Mouse (Mus musculus) embryo, embryonic 10.5 days (tissue): ENCODE measurements around the gene Ubap1.

Experiments used
- DNase-seq: peaks from one replicate; pipeline ENCODE4 v3.0.0-alpha.2; 2015; ENCODE audit warnings: low spot score

Gene Ubap1

GRCm38 (mm10) chr4:41357154-41357553, 8.4 kb downstream of the Ubap1 start:
- DNase-seq = no peak

- DNase-seq = no peak
Measured at GRCm38 (mm10) chr4:41358669-41359068, 9.9 kb downstream of the Ubap1 start.

DNA sequence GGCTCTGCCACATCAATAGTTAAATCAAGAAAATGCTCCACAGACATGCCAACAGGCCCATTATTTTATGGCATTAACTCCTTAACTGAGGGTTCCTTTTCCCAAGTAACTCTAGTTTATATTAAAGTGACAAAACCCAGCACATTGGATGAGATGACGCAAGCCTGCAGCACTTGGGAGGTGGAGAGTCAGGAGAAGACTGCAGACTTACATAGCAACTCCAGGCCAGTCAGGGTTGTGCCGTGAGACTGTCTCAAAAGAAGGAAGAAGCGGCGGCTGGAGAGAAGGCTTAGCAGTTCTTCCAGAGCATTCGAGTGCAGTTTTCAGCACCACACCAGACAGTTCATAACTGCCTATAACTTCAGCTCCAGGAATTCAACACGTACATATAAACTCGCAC, 10.6 kb downstream of the Ubap1 start:
- DNase-seq = no peak

GRCm38 (mm10) chr4:41361059-41361458, 12.3 kb downstream of the Ubap1 start:
- DNase-seq = no peak

DNA sequence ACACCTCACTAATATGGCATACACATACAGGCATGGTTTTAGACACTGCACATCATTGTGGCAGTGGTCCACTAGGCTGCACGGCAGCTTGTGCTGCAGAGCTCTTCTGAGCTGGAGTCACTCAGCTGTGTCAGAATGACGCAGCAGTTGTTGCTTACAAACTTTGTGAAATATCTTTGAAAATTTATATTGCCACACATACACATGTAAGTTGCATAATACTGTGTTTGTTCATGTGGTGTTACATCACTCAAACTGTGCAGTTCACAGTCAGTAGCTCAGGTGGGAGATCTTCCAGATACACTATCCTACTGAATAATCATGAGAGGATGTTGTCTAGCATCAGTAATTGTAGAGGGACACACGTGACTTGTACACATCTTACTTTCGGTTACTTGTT, 19.4 kb downstream of the Ubap1 start:
- DNase-seq = no peak

DNA sequence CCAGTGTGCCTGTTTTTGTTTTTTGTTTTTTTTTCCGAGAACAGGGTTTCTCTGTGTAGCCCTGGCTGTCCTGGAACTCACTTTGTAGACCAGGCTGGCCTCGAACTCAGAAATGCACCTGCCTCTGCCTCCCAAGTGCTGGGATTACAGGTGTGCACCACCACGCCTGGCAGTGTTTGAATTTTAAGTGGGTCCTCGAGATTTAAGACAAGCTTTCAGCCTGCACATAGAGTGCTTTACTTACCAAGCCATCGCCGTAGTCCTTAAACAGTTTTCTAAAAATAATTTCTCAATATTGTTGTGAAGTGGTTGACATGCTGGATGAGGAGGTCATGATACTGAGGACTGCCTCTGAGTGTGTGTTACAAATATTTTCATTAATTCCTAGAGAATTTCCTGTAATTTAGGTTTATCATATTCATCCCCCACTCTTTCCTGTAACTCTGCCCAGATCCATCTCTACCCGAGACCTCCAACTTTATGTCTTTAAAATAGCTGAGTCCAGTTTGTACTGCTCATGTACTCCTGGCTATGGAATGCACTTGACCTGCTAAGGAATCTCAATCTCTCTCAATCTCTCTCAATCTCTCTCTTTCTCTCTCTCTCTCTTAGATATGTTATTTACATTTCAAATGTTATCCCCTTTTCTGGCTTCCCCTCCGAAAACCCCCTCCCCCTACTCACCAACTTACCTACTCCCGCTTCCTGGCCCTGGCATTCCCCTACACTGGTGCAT, 21.1 kb downstream of the Ubap1 start:
- DNase-seq = no peak

DNA sequence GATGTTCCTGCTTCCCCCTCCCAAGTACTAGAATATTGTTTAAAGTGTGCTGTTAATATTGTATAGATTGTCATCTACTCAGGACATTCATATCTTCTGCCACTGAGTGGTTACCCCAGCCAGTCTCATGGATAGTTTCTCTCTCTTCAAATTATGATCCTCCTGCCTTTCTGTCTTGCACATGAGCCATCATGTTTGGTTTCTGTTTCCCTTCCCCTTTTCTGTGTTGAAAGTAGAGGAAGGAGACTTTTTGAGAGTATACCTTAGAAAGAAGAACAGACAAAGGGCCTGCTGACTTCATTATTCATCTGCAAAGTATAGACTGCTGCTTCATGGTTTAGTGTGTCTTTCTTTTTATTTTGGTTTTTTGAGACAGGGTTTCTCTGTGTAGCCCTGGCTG, 28.8 kb downstream of the Ubap1 start:
- DNase-seq = no peak

- DNase-seq = no peak
Measured at GRCm38 (mm10) chr4:41381213-41381950, 32.6 kb downstream of the Ubap1 start.

DNA sequence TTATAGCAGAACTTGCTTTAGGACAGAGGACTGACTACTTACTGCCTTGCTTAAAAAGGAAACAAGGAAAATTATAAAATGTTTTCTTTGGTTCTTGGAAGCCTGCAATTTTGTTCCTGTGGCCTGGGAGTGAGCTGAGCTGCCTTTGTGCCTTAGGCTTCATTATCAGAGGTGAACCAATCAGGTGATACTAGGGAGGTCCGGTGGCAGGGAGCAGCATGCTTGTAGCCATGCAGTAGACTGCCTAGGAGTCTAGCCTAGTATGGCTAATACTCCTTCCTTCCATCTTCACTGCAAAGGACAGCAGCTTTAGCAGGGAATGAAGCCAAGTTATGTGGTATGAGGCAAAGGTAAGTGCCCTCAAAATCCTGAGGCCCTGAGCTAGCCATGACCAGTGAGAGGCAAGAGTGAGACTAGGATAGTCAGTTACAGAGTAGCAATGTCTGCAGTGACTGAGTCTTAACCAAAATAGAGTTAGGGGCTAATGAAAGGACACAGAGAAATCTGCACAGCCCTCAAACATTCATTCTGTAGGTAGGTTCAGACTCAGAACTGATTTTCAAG, 37.7 kb downstream of the Ubap1 start:
- no peak for DNase-seq

DNA sequence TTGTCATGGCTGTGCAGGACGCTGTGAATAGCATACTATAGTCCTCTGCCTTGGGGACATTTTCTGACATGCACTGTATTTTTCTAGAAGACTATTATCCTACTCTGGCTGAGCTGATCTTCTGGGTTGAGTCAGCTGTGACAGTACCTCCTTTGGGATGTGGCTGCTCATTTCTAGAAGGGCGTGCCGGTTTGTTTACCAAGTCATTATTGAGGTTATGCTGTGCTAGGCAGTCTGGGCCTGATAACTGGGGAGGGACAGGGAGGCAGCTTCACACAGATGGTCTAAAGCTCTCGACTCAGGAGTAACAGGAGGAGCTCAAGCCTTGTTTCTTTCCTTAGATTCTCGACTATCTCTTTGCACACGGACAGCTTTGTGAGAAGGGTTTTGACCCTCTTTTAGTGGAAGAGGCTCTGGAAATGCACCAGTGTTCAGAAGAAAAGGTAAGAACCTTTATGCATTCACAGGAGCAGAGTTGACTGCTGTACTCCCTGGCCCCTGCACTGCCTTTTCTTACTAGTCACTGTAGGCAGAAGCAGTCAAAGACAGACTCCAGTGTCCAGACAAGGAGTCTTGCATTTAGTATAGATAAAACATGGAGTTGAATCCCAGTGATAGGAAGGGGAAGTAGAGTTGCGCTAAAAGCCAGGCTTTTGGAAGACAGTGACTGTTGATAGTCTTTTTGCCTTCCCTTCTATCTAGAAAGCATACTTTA, 39.1 kb downstream of the Ubap1 start:
- no peak for DNase-seq

DNA sequence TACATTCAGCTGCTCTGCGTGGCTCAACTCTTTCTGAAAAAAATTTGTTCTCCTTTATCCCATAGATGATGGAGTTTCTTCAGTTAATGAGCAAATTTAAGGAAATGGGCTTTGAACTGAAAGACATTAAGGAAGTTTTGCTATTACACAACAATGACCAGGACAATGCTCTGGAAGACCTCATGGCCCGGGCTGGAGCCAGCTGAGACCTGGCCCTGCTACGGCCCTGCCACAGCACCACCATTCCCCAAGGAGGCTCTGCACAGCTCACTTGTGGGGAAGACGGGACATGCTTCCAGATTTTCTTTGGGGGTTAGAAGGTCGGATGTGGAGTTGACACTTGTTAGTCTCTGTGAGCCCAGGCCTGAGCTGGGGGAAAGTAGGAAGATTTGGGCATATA, 39.8 kb downstream of the Ubap1 start:
- DNase-seq = no peak

DNA sequence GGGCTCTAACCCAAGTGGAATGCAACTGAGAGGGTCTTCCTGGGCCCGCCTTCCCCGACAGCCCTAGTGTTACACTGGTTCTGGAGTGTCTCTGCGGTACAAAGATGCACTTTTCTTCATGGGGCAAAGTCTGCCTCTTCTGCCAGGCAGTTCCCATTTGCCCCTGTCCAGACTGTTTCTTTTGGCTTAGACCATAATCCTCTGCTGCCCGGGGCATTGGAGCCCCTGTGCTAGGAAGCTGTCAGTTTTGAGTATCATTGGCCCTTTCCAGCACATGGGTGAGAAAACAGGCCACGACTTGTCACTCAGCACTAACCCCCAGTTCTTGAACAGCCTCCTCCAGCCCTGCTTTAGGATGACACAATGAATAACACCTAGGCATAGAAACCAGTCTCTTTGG, 40.4 kb downstream of the Ubap1 start:
- DNase-seq = no peak

DNA sequence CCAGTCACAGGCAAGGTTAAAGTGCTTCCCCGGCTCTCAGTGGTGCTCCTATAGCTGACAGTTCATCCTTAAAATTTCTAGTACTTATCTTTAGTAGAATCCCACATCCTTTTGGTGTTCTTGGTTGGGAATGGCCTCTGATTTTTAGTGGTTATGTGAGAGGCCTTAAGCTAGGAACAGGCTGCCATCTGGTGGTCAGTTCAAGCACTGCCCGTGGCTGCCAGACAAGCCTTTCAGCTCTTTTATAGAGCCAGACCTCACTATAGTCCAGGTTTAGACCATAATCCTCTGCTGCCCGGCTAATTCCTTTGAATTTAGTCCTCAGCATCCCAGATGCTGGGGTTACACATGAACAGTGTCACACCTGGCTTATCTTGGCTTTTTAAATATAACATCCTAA, 41.3 kb downstream of the Ubap1 start:
- peak; percentile 87 for DNase-seq

DNA sequence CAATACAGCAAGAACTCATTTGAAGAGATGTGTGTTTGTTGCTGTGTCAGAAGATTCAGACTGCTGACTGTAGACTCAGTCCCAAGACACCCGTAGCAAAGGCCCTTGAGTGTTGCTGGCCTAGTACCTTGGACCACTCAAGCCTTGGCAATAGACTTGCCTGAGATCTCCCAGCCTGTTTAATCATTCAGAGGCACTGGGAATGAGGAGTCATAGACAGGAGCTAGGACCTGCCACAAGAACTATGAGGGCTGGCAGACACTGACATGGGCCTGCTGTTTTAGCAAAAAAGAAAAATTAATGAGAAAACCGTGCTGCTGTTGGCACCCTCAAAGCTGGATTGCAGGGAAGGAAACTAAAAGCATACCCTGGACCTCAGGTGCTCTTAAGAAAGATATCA, 42.2 kb downstream of the Ubap1 start:
- no peak for DNase-seq

DNA sequence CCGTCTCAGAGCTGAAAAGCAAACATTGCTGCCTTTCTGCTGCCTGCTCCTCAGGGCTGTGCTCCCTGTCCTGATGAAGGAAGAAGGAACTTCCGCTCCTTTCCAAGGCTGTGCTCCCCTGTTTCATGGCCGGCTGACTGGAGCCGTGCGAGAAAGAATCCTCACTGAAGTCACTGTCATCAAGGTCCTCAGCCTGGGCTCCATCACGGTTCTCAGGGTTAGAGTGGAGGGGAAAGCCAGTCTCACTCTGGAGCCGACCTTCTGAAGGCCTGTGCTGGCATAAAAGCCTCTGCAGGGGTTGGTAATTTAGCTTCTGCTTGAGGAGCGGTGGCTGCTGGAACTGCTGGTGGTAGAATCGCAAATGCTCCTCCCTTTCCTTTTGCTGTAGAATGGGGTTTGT, 45.9 kb downstream of the Ubap1 start:
- DNase-seq = no peak

DNA sequence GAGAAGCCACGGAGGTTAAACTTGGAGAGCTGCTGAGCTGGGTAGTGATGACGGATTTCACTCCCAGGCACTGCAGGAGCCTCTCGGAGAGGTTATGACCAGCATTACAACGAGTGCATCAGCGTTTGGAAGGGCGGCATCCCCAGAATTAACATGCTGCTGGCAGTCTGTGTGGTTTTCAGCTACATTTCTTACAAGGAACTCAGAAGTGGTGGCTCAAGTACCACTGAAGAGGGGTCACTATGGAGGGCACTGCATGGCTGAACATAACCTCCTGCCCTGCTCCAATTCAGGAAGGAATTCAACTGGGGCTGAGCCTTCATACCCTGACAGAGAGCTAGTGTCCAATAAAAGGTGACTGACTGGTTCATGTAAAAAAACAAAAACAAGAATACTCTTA, 49.6 kb downstream of the Ubap1 start:
- no peak for DNase-seq

DNA sequence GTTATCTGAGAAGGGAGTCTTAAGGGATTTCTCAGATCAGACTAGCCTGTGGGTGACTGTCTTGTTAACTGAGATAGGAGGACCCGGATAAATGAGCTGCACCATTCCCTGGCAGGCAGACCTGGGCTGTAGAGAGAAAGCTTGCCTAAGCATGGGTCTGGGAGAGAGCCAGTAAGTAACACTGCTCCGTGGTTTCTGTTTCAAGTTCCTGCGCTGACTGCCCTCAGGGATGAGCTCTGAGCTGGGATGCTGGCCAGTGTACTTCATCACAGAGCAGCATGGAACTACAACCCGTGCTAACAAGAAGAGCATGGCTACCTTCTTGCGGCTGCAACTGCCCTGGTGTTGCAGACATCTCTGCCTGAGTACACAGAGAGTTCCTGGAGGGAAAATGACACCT, 51.1 kb downstream of the Ubap1 start:
- DNase-seq = no peak

GRCm38 (mm10) chr4:41401167-41401566, 52.4 kb downstream of the Ubap1 start:
- DNase-seq = no peak

DNA sequence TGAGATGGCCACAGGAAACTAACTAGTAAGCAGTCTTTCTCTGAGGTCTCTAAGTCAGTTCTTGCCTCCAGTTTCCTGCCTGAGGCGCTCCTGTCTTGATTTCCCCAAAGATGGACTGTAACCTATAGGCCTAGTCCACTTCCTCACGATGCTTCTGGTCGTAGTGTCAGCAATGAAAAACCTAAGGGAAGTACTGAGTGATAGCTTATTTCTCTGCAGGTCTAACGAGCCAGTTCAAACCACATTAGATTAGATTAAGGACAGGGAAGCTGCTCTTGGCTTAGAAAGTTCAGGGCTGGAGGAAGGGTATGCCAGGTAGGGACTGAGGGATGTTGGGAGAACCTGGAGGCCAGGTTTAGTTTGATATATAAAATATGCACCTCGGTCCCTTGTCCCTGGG, 52.8 kb downstream of the Ubap1 start:
- DNase-seq = no peak

DNA sequence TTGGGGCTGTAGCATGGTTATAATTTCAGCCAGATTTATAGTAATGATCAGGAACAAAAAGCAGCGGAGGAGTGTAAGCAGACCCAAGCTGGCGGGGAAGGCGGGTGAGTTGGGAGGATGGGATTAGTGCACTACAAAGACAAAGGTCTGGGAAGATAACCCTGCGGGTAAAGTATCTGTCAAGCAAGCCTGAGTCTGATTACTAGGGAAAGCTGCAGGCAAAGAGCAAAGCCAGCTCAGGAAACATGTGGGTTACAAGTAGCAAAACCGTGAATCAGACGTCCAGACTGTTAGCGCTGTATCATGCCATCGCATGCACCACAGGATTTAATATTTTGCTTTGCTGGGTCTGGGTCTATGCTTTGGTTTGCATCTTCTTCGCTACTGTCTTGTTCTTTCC, 57.8 kb downstream of the Ubap1 start:
- DNase-seq = no peak

DNA sequence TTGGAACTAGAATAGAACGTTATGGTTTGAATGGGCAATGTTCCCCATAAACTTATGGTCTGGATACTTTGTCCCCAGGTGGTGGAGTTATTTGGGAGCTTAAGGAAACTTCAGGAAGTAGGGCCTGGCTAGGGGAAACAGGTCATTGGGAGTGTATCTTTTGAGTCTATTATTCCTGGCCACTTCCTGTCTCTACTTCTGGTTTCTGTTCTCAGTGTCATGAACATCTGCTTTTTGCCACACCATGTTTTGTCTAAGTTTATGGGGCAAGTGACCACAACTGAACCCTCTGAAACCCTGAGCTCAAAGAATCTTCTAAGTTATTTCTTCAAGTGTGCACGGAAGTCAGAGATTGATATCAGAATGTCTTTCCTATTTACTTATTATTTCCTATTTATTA, 58.6 kb downstream of the Ubap1 start:
- no peak for DNase-seq

DNA sequence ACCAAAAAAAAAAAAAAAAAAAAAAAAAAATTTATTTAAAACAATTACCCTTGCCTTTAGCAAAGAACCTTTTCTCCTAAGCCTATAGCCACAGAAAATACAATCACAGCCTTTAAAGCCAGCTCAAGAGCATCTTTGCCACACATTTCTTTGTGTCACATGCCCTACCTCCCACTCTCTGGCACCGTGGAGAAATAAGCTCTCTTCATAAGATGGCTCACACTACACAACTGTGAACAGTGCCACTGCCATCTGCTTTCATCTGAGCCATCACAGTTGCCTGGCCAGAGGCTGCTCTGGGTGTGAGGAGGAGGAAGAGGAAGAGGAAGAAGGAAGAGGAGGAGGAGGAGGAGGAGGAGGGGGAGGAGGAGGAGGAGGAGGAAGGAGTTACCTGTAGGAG, 60.5 kb downstream of the Ubap1 start:
- no peak for DNase-seq

DNA sequence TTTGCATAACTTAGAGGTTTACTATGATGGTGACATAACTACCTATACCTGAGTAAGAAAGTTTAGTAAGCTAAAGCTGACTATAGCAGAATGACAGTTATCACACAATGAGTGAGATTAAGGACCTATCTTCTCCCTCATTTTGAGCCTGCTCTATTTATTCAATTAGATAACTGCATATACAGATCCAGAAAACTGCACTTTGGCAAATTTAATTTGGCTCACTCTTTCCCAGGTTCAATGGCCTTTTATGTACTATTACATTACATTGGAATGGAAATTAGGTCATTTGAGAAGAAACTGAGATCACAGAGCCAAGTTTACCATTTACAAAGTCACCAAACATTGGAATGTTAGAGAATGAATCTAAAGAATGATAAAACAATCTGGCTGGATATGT, 68.2 kb downstream of the Ubap1 start:
- no peak for DNase-seq
